Mouse (Mus musculus) layer of hippocampus, postnatal 14 days (tissue): ENCODE measurements around the gene Anxa2. TPM values are rescaled to one million over a fixed set of nuclear protein-coding genes. Genes with fewer than 3 reads are reported as not detected.
A peak's percentile ranks its signal among the peaks of the same experiment; 100 is the strongest.

ENCODE experiments used
- DNase-seq, 2 experiments: peaks; one replicate each; pipeline ENCODE4 v3.0.0; 2021 to 2022; ENCODE audit warnings: low spot score in 2 of 2, mixed read lengths in 1 of 2
- microRNA-seq, 2 experiments: library from miRNA; unstranded; fragments of <30 nt; microRNA quantifications; one replicate each; pipeline ENCODE4 v1.2.0; 2021
- total RNA-seq, 2 experiments: library from RNA; stranded (reverse); gene quantifications; 2 replicates each; pipeline ENCODE4 v1.2.3; 2021

Gene Anxa2
- total RNA-seq, 2 experiments from 2014 or later, result 12.4 to 18.4 TPM

- no peak for DNase-seq
Measured at GRCm38 (mm10) chr9:69507206-69507605, 53.8 kb downstream of the Anxa2 start.

- DNase-seq, result no peak
Measured at GRCm38 (mm10) chr9:69508016-69508415, 54.6 kb downstream of the Anxa2 start.

GRCm38 (mm10) chr9:69511881-69512590 lies 58.6 kb downstream of the Anxa2 start:
- no peak for DNase-seq

- DNase-seq, result no peak
Measured at GRCm38 (mm10) chr9:69512726-69513125, 59.3 kb downstream of the Anxa2 start.

- DNase-seq, result no peak
Measured at GRCm38 (mm10) chr9:69514206-69514605, 60.8 kb downstream of the Anxa2 start.

GRCm38 (mm10) chr9:69515416-69515815 lies 62.0 kb downstream of the Anxa2 start:
- DNase-seq, result no peak

GRCm38 (mm10) chr9:69517387-69518035 lies 64.1 kb downstream of the Anxa2 start:
- DNase-seq, result peak; percentile 55 to 78

Small RNA genes within 50 kb of the gene (microRNA-seq; reads per million reads assigned to microRNA genes)
- gene Mir3109, result 0.28 to 1.1 reads per million in 2 experiments

Other genes with a start within 250 kb of the Anxa2 start
- 1 to 10 TPM; 8.9 to 9.9 TPM for gene Ice2, start 55.7 kb upstream of the Anxa2 start, total RNA-seq